Mouse (Mus musculus): ENCODE data around the gene Intu.

DNA sequence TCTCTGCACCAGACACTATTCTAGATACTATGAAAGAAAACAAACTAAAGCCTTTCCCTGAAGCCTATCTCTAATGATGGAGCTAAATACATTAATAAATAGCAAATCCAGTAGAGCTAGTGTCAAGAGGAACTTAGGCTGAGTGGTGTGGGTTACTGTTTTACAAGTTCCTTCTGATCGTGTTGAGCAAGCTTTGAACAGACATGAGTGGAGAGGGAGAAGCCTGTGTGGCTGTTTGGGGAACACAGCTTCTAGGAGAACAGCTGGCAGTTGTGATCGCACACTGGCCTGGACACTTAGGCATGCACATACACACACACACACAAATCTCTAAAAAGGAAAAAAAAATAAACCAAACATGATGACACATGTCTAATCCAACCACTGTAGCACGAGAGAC lies 167.7 kb downstream of the Intu start:
- TF ChIP-seq POLR2AphosphoS2 (IDR thresholded peaks at IDR 0.05; ENCODE audit: insufficient read length, low read depth) (no peak), E2F4 (IDR thresholded peaks at IDR 0.05; ENCODE audit: insufficient read depth) (no peak), MYOD1 (IDR thresholded peaks at IDR 0.05; ENCODE audit: control insufficient read depth in 1 of 3, insufficient read length in 2 of 3, low read depth in 2 of 3) (no peak), POLR2A (IDR thresholded peaks at IDR 0.05; ENCODE audit: insufficient read length, low read depth) (no peak), TCF12 (IDR thresholded peaks at IDR 0.05; ENCODE audit: insufficient read depth, poor library complexity, severe bottlenecking) (no peak), REST (IDR thresholded peaks at IDR 0.05; ENCODE audit: insufficient read depth, insufficient read length) (no peak), MAX (IDR thresholded peaks at IDR 0.05; ENCODE audit: low read depth) (no peak), USF1 (IDR thresholded peaks at IDR 0.05; ENCODE audit: low read depth) (no peak)

Data from myocyte (in vitro differentiated cells).